Mouse (Mus musculus) ovary, postnatal 10 days (tissue): ENCODE results near the gene Olfr1513.
"Not testable (repeated sequence)": the region's sequence is repeated elsewhere in the genome, so short reads cannot be mapped to it uniquely, and the experiment has no call there.

Experiments used
- DNase-seq: peaks from one replicate; pipeline ENCODE4 v3.0.0; 2022; ENCODE audit warnings: low spot score

Gene Olfr1513

DNA sequence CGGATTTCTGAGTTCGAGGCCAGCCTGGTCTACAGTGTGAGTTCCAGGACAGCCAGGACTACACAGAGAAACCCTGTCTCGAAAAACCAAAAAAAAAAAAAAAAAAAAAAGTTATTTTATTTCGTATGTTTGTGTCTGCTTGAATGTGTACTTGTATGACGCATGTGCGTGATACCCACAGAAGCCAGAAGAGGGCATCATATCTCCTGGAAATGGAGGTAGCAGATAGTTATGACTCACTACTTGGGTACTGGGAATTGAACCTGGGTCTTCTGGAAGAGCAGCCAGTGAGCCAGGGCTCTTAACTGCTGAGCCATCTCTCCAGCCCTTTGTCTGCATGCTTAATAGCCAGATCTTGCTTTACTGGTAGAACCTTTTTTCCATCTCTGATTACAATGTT is 45.9 kb downstream of the Olfr1513 start:
- not testable (repeated sequence) for DNase-seq

- DNase-seq: no peak
Measured at GRCm38 (mm10) chr14:52306100-52306499, 50.1 kb downstream of the Olfr1513 start.

GRCm38 (mm10) chr14:52304644-52305271 is 51.5 kb downstream of the Olfr1513 start, which contains the start of gene Mettl3:
TSS of gene Mettl3 (minus strand) at chr14:52305128.
- DNase-seq: peak; percentile 79

- not testable (repeated sequence) for DNase-seq
Measured at GRCm38 (mm10) chr14:52303517-52303916, 52.7 kb downstream of the Olfr1513 start.
